ENCODE assay signal across 8 mouse cellular contexts in genomic region chr13:22040464-22041141, GRCm38 (mm10). TPM values are rescaled to one million over a fixed set of nuclear protein-coding genes. Genes with fewer than 3 reads are reported as not detected.
A peak's percentile ranks its signal among the peaks of the same experiment; 100 is the strongest.
DNase-seq lines count a peak whose midpoint lies in the region; ATAC-seq and TF ChIP-seq lines count a peak whose summit lies in the region.

No protein-coding gene starts in this region.

- no peak for TF ChIP-seq EP300 in ES-Bruce4 (IDR thresholded peaks at IDR 0.05; ENCODE audit: insufficient read depth, low read depth, low read length)

- H3K27me3 ChIP-seq in ES-Bruce4 (ENCODE audit: control insufficient read depth, insufficient read depth, low read length, poor library complexity, severe bottlenecking): no peaks in the 10 kb centered on the region
- no peaks in the 10 kb centered on the region for H3K27me3 ChIP-seq in embryonic facial prominence, embryonic 15.5 days
- no peaks in the 10 kb centered on the region for H3K27me3 ChIP-seq in limb, embryonic 12.5 days
- H3K27me3 ChIP-seq in neural tube, embryonic 14.5 days (ENCODE audit: control insufficient read depth, insufficient read depth, low read length): no peaks in the 10 kb centered on the region

- no peaks in the 10 kb centered on the region for H3K9me3 ChIP-seq in ES-Bruce4 (replicated peaks; ENCODE audit: control insufficient read depth, insufficient read depth, low read length, poor library complexity, severe bottlenecking)
- H3K9me3 ChIP-seq in embryonic facial prominence, embryonic 15.5 days (replicated peaks): no peaks in the 10 kb centered on the region
- H3K9me3 ChIP-seq in limb, embryonic 12.5 days: no peaks in the 10 kb centered on the region
- no peaks in the 10 kb centered on the region for H3K9me3 ChIP-seq in neural tube, embryonic 14.5 days (ENCODE audit: control insufficient read depth, low read length)

- peak overlapping the region; percentile 80 for H3K9ac ChIP-seq in ES-Bruce4 (ENCODE audit: low read depth, poor library complexity, severe bottlenecking)
- H3K9ac ChIP-seq in embryonic facial prominence, embryonic 15.5 days: peak overlapping the region; percentile 54
- H3K9ac ChIP-seq in limb, embryonic 12.5 days (replicated peaks): peak overlapping the region; percentile 71
- peak overlapping the region; percentile 42; the same call in 1 of the 2 replicates for H3K9ac ChIP-seq in neural tube, embryonic 14.5 days (replicated peaks; ENCODE audit: low read depth, low read length)

- TF ChIP-seq POLR2A in ES-Bruce4 (IDR thresholded peaks at IDR 0.05; ENCODE audit: insufficient read depth, low read length): peak; percentile 43

- no peaks in the 10 kb centered on the region for H3K4me1 ChIP-seq in ES-Bruce4 (ENCODE audit: control insufficient read depth, insufficient read depth, low read length)
- H3K4me1 ChIP-seq in embryonic facial prominence, embryonic 15.5 days: peaks cover 27% of the 10 kb centered on the region
- peaks cover 31% of the 10 kb centered on the region for H3K4me1 ChIP-seq in limb, embryonic 12.5 days (replicated peaks)
- H3K4me1 ChIP-seq in neural tube, embryonic 14.5 days (ENCODE audit: control insufficient read depth, insufficient read depth, low read length): peaks cover 22% of the 10 kb centered on the region

- ATAC-seq in embryonic facial prominence, embryonic 15.5 days (ENCODE audit: insufficient number of reproducible peaks, low FRiP score, low TSS enrichment, low read depth): peak; percentile 3; the same call in 1 of the 2 replicates
- ATAC-seq in limb, embryonic 12.5 days (ENCODE audit: insufficient number of reproducible peaks, insufficient read depth, low FRiP score, low TSS enrichment, low read depth): no peak
- ATAC-seq in neural tube, embryonic 14.5 days (ENCODE audit: low read depth): peak; percentile 14; the same call in 1 of the 2 replicates

- H3K4me3 ChIP-seq in ES-Bruce4 (ENCODE audit: low read depth, low read length): peak overlapping the region; percentile 66
- H3K4me3 ChIP-seq in embryonic facial prominence, embryonic 15.5 days (replicated peaks): peak overlapping the region; percentile 48
- peak overlapping the region; percentile 45 for H3K4me3 ChIP-seq in limb, embryonic 12.5 days (replicated peaks)
- H3K4me3 ChIP-seq in neural tube, embryonic 14.5 days (ENCODE audit: low read depth, low read length): peak overlapping the region; percentile 36

- under 1% methylated on average over 23 of the region's 24 CpGs for WGBS in embryonic facial prominence, embryonic 15.5 days
- under 1% methylated on average over 24 of the region's 24 CpGs for WGBS in limb, embryonic 12.5 days
- under 1% methylated on average over 23 of the region's 24 CpGs for WGBS in neural tube, embryonic 14.5 days

- H3K36me3 ChIP-seq in ES-Bruce4 (ENCODE audit: control insufficient read depth, insufficient read depth, low read length, poor library complexity, severe bottlenecking): no peaks in the 10 kb centered on the region
- H3K36me3 ChIP-seq in embryonic facial prominence, embryonic 15.5 days: no peaks in the 10 kb centered on the region
- no peaks in the 10 kb centered on the region for H3K36me3 ChIP-seq in limb, embryonic 12.5 days
- no peaks in the 10 kb centered on the region for H3K36me3 ChIP-seq in neural tube, embryonic 14.5 days (ENCODE audit: control insufficient read depth, insufficient read depth, low read length)

- DNase-seq in cerebellum, postnatal 10 days: peak; percentile 20 to 42
- no peak for DNase-seq in cerebellum, adult 11 months
- DNase-seq in layer of hippocampus, postnatal 14 days (ENCODE audit: low spot score in 2 of 2): no peak
- no peak for DNase-seq in right cerebral cortex, postnatal 25 days

- H3K27ac ChIP-seq in ES-Bruce4 (ENCODE audit: insufficient read depth, low read length): peak overlapping the region; percentile 69
- peak overlapping the region; percentile 94 for H3K27ac ChIP-seq in embryonic facial prominence, embryonic 15.5 days (replicated peaks)
- peak overlapping the region; percentile 98 for H3K27ac ChIP-seq in limb, embryonic 12.5 days
- H3K27ac ChIP-seq in neural tube, embryonic 14.5 days (ENCODE audit: low read depth, low read length): peak overlapping the region; percentile 76

- peak overlapping the region; percentile 60 for H3K4me2 ChIP-seq in embryonic facial prominence, embryonic 15.5 days (replicated peaks)
- peak overlapping the region; percentile 78 for H3K4me2 ChIP-seq in limb, embryonic 12.5 days
- peak overlapping the region; percentile 68 for H3K4me2 ChIP-seq in neural tube, embryonic 14.5 days (ENCODE audit: low read depth, low read length)

- no peak for TF ChIP-seq CTCF in ES-Bruce4 (IDR thresholded peaks at IDR 0.05; ENCODE audit: low read depth, low read length)

RNA-seq across cellular contexts. Expression of gene Hist1h4i, which starts 0.6 kb away (rescaled TPM):
- polyA plus RNA-seq in ES-Bruce4 (2011; ENCODE audit: insufficient read depth, insufficient read length, low read depth, missing spikeins): 5.6 and 6.5 TPM in 2 replicates
- polyA plus RNA-seq in embryonic facial prominence, embryonic 15.5 days (2015; fragmentation: Nextera tagmentation; extraction: Ambion mirVana): 17.5 and 20.6 TPM in 2 replicates
- polyA plus RNA-seq in limb, embryonic 12.5 days (2016; fragmentation: Nextera tagmentation; extraction: Ambion mirVana): 30.3 and 34.1 TPM in 2 replicates
- polyA plus RNA-seq in neural tube, embryonic 14.5 days (2014; fragmentation: Nextera tagmentation; extraction: Ambion mirVana): 5.7 and 5.8 TPM in 2 replicates
- 10 to 100 TPM; 42.3 to 60.3 TPM for total RNA-seq in layer of hippocampus, postnatal 14 days (2021)

RNA-seq across cellular contexts. Expression of gene Hist1h2ag, which starts 2.1 kb away (rescaled TPM):
- polyA plus RNA-seq in ES-Bruce4 (2011; ENCODE audit: insufficient read depth, insufficient read length, low read depth, missing spikeins): 6.3 and 7.9 TPM in 2 replicates
- 33.6 and 33.8 TPM in 2 replicates for polyA plus RNA-seq in embryonic facial prominence, embryonic 15.5 days (2015; fragmentation: Nextera tagmentation; extraction: Ambion mirVana)
- 119 and 120 TPM in 2 replicates for polyA plus RNA-seq in limb, embryonic 12.5 days (2016; fragmentation: Nextera tagmentation; extraction: Ambion mirVana)
- polyA plus RNA-seq in neural tube, embryonic 14.5 days (2014; fragmentation: Nextera tagmentation; extraction: Ambion mirVana): 2.9 and 3.8 TPM in 2 replicates
- total RNA-seq in layer of hippocampus, postnatal 14 days (2021): 10 to 100 TPM; 26.7 to 27.2 TPM

RNA-seq across cellular contexts. Expression of gene Hist1h2bj, which starts 2.4 kb away (rescaled TPM):
- 14.6 and 19.9 TPM in 2 replicates for polyA plus RNA-seq in ES-Bruce4 (2011; ENCODE audit: insufficient read depth, insufficient read length, low read depth, missing spikeins)
- polyA plus RNA-seq in embryonic facial prominence, embryonic 15.5 days (2015; fragmentation: Nextera tagmentation; extraction: Ambion mirVana): 5.7 and 6.9 TPM in 2 replicates
- polyA plus RNA-seq in limb, embryonic 12.5 days (2016; fragmentation: Nextera tagmentation; extraction: Ambion mirVana): 26.1 and 28.8 TPM in 2 replicates
- 1.4 and 1.9 TPM in 2 replicates for polyA plus RNA-seq in neural tube, embryonic 14.5 days (2014; fragmentation: Nextera tagmentation; extraction: Ambion mirVana)
- total RNA-seq in layer of hippocampus, postnatal 14 days (2021): 10 to 100 TPM; 17.3 to 22.7 TPM

RNA-seq across cellular contexts. Expression of gene Hist1h2bk, which starts 4.9 kb away (rescaled TPM):
- polyA plus RNA-seq in ES-Bruce4 (2011; ENCODE audit: insufficient read depth, insufficient read length, low read depth, missing spikeins): 54.4 and 58.6 TPM in 2 replicates
- polyA plus RNA-seq in embryonic facial prominence, embryonic 15.5 days (2015; fragmentation: Nextera tagmentation; extraction: Ambion mirVana): 3.1 and 4.0 TPM in 2 replicates
- 21.0 and 25.9 TPM in 2 replicates for polyA plus RNA-seq in limb, embryonic 12.5 days (2016; fragmentation: Nextera tagmentation; extraction: Ambion mirVana)
- polyA plus RNA-seq in neural tube, embryonic 14.5 days (2014; fragmentation: Nextera tagmentation; extraction: Ambion mirVana): 0.98 TPM in 1 of 2 replicates, not detected in the other
- 10 to 100 TPM; 22.2 to 42.1 TPM for total RNA-seq in layer of hippocampus, postnatal 14 days (2021)

RNA-seq across cellular contexts. Expression of gene Hist1h2ah, which starts 5.2 kb away (rescaled TPM):
- 13.0 and 17.2 TPM in 2 replicates for polyA plus RNA-seq in ES-Bruce4 (2011; ENCODE audit: insufficient read depth, insufficient read length, low read depth, missing spikeins)
- polyA plus RNA-seq in embryonic facial prominence, embryonic 15.5 days (2015; fragmentation: Nextera tagmentation; extraction: Ambion mirVana): 2.8 and 17.2 TPM in 2 replicates
- polyA plus RNA-seq in limb, embryonic 12.5 days (2016; fragmentation: Nextera tagmentation; extraction: Ambion mirVana): 24.8 and 50.4 TPM in 2 replicates
- polyA plus RNA-seq in neural tube, embryonic 14.5 days (2014; fragmentation: Nextera tagmentation; extraction: Ambion mirVana): not detected in 2 replicates
- 10 to 100 TPM; 60.0 to 62.5 TPM for total RNA-seq in layer of hippocampus, postnatal 14 days (2021)

Comparison
In these comparisons a context has a peak if more than half of its experiments do, and no peak if none do; other contexts are left out.
1. DNase-seq: peak in cerebellum, postnatal 10 days (2 of 2); none in cerebellum, adult 11 months (single experiment), layer of hippocampus, postnatal 14 days (0 of 2) and right cerebral cortex, postnatal 25 days (single experiment).
2. Peak in every context shown above with its lines, with median percentiles within 50 percentile points of each other: H3K27ac ChIP-seq, H3K4me3 ChIP-seq, H3K9ac ChIP-seq and H3K4me2 ChIP-seq.